Mouse (Mus musculus): Measurements from ENCODE around the gene Hspb7.

The Hspb7 gene

DNA sequence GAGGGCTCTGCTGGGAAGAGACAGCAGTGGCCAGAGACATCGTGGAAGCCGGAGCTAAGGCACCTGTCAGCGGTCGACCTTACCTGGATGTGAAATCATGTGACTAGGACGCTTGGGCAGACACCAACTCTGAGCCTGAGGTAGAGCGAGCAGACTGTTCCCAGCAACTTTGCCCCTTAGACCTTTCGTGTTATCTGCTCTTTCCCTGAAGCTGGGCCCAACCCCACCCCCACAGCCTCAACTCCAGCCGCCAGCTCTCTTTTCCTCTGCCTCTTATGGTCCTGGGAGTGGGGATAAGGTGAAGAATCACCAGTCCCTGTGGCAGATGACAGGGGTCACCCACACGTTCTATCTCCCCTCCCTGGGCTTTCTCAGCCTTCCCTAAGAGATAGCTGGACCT, 307 bp downstream of the Hspb7 start:
- no peak for DNase-seq

DNA sequence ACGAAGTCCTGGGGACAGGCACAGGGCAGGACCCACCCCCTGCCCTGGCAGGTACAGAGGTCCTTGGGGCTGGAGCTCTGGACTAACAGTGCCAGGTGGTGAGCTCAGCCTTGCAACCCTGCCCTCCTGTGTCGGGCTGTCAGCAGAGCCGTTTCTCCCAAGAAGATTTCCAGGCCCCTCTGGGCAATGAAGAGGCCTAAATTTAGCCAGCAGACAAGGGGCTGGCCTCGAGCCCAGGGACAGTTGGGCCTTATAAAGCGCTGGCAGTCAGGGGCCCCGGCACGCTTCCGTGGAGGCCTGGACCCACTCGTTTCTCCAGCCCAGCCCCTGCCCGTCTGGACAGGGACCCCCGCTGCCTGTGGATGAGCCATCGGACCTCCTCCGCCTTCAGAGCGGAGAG, 844 bp downstream of the Hspb7 start:
- DNase-seq, result no peak

DNA sequence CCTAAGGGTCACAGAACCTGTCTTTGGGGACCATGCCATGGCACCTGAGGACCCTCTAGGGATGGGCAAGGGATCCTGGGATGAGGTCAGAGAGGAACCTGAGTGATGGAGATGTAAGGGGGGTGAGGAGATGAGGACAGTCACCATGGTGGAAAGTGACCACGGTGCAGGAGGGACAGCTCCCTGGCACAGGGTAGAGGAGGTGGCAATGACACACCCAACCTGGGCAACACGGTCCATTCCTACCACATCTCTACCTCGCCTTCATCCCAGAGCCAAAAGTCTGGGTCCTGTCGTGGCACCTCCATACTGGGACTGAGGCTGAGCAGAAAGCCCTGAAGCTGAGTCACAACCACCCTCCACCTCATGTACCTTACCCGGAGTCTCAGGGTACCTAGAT, 2.3 kb downstream of the Hspb7 start:
- DNase-seq, result no peak

DNA sequence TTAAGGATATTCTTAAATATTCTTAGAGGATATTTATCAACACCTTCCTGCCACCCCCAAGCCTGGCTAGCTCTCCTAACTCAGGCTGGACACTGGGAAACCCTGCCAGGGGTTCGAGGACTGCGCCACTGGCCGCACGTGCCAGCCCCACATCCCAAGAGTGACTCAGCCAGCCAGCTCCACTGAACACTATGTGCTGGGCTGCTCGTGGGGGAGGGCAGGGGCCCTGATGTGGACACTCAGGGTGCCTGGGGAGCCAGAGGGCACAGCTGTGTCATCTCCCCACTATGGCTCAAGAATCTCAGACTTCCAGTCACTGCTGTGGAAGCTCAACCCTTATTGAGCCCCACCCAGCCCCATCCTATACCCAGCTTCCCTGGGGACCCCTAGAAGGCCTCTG, 2.7 kb downstream of the Hspb7 start:
- no peak for DNase-seq

DNA sequence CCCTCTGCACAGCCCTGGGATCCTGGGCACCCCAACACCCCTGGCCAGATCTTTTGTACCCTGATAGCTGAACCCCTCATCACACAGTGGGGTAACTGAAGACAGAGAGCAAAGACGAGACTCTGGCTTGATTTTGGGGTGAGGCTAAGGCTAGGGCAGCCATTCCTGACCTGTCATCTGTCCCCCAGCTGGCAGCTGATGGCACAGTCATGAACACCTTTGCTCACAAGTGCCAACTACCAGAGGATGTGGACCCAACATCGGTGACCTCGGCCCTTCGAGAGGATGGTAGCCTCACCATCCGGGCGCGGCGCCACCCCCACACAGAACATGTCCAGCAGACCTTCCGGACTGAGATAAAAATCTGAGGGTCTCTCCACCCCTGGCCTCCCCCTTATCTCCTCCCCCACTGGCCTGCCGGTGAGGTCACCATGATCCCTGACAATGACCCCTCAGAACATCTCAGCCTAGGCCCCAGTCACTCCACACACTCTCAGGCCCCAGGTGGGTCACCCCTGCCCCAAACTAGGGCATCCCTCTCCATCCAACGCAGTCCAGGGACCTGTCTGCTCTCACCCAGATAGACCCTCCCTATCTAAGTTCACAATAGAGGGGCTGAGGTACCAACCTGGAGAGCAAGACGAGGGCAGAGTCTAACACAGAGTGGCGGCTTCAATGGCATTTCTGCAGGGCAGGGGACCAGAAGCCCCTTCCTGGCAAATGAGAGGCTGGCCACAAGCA, 3.3 kb downstream of the Hspb7 start:
- DNase-seq, result no peak

DNA sequence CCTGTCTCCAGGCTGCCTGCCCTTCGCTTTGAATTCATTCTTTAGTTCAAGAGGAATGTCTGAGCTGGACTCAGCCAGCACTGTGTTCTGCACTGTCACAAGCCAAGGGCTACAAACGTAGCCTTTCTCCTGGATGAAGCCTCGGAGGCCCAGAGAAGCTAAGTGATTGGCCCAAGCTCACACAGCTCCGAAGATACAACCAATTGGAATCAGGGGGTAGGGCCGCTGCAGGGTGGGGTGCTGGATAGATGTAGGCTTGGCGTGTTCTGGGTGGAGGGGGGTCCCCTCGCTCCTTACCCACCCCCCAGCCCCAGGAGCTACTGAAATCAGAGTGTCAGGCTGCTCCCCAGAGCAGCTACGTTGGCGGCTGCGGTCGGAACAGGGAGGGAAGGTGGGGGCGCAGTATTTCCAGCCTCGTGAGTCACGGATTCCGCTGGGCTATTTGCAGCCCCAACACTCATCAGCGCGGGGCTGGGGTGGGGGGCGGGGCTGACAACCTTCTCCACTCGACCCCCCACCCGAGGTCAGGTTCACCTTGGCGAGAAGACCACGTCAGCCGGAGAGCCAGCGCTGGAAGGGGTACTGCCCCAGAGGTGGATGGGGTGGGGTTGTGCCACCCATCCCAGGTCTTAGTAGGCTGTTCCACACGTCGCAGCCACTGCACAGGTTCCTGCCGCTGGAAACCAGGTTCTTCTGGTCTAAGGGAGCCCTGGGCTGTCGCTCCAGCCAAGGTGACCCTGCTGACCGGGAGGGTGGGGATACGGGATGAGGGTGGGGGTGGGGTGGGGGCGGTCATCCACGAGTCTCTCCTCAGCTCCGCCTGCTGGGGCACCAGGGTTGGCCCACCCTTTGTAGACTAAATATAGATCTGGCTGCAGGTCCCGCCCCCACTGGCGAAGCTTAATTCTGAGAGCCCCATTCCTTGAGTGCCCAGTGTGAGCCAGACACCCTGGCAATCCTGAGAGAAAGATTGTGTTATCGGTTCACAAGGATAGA, 5.2 kb downstream of the Hspb7 start:
- DNase-seq, result peak; percentile 53

DNA sequence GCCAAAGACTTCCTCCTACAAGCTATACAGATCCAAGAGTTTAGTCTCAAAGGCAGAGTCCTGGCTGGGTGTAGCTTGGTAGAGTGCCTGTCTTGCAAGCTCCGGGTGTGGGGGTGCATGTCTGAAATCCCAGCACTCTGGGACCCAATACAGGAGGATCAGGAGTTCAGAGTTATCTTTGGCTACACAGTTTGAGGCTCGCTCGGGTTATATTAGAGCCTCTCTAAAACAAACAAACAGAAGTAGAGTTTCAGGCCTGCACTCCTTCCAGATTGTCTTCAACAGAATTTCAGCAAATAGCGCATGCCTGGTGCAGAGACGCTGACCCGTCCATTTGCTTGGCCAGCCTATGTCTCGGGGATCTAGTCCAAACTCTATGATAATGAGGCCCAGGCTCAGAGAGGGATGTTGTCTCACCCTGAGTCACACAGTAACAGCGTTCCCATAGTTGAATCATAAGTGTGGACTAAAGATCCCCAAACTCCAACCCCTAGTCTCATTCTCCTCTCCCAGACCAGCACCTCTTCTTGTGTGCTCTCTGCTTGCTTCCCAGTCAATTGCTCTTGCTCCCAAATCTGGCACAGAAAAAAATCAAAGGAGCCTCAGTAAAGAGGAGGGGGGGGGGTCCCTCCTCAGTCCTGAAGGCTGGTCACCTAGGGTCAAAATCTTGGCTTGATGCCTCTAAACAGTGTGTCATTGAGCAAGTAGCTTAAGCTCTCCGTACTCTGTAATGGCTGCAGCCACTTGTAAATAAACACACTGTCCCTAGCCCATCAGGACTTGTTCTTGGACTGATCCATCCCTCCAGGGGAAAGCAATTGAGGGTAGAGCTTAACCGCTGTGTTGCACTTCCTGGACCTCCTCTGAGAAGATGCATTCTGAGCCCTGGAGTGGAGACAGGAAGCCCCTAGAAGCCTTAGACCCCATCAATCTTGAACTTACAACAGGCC, 6.5 kb downstream of the Hspb7 start:
- DNase-seq, result no peak

DNA sequence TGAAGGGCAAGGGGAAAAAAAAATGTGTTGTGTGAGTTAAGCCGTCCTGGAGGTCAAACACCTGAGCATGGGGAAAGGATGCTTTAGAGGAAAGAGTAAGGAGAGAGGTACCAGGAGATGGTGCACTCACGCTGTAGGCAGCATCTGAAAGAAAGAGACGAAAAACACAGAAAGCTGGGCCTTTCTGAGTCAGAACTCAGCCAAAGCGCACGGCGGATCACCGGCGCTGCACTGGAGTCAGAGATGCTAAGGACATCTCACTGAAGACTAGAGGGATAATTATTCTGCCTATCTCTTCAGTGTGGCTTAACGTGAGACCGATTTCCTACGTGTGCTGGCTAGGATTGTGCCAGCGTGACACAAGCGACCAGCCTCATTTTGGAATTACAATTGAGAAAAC, 7.3 kb downstream of the Hspb7 start:
- DNase-seq, result no peak

DNA sequence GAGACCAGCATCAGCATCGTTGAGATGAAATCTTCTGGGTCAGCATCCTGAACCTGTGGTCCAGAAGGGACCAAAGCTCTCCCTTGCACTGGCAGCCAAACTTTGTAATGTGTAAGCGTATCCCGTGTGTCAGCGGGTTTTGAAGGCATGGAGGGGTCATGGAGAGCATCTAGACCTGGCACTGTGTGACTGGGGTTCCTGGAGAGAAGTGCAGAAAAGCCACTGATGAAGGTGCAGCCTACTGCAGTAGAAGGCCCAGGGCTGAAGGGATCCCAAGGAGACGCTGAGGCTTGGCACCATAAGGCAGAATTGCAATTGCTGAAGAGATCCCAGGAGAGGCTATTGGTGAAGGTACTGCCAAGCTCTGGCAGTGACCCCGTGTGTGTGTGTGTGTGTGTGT, 8.8 kb downstream of the Hspb7 start:
- no peak for DNase-seq

DNA sequence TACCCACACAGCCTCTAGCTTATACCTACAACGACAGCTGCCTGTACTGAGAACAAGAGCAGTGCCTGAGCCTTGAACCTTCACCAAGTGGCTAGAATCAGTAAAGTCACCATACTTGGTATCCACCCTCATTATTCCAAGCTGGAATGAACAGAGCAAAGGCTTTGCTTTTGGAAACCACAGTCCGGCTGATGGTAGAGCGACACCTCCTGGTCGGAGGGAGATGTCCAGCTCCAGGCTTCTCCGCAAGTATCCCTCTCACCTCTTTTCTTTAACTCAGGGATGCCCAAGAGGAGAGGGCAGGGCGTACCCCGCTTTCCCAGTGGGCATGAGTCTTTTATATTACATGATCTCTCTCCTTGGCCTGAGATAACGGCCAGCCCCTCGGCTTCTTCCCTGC, 9.3 kb downstream of the Hspb7 start:
- peak; percentile 47 for DNase-seq

DNA sequence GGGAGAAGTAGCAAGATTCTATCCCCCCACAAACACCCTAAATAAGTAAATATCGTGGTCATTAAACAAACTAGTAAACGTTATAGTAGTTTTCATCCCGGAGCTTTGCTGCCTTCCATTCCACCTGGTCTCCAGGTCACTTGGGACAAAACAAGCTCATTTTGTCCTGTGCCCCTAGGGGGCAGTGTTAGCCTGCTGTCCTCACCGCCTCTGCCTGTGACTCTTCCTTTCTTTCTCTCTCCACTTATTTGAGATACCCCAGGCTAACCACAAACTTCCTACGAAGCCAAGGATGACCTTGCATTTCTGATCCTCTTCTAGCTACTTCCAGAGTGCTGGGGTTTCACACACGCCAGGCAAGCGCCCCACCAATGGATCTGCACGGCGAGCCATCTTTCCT, 10.4 kb downstream of the Hspb7 start:
- DNase-seq, result peak; percentile 75

DNA sequence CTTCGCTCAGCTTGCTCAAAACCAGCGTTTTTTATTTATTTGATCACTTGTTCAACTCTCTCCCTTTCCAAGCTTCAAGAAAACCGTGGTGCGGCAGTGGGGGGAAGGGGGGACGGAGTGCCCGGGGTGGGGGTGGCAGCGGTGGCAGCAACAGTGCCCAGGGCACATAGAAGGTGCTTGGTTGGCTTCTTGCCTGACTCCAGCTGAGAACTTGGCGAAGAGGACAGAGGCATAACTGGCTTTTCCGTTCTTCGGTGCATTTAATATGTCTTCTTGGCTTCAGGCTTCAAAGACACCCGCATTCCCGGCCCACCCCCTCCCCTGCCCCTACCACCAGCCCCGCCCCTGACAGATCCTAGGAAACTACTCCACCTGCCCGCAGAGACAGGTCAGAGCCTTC, 12.1 kb downstream of the Hspb7 start:
- no peak for DNase-seq

DNA sequence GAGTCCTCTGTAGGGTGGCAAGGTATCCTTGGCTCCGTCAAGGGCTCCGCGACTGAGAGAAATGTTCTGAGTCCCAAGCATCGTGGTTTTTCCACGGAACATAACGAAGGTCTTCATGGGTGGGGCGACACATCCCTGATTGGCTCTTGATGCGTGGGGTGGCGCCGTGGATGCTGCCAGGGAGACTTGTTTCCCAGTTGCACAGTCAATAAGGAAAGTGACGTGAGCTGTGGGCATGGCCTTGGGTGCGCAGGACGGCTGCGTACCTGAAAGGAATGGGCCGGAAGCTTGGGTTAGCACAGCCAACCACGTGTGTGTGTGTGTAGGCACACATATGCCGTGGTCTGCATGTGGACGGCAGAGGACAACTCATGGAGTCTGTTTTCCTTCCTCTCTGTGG, 12.6 kb downstream of the Hspb7 start:
- no peak for DNase-seq

DNA sequence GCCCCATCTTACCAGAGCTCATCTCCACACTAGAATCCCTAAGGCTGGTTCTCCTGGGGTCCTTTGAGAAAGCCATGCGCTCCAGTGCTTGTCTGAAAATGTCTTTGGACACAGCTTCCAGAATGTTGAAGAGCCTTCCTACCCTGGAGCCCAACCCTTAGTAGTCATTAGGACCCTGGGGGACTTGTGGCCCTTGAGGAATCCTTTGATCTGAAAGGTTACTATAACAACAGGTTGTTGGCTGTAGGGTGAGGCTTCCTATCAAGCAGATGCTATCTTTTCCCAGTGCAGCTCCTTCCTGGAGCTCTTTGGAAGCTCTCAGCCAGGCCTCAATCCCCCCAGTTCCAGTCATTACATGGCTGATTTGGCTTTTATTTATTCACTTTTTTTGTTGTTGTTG, 15.4 kb downstream of the Hspb7 start, which contains the start of gene Srarp:
TSS of gene Srarp (minus strand) at position 132 of the 400 bp plus-strand sequence.
- DNase-seq, result no peak

DNA sequence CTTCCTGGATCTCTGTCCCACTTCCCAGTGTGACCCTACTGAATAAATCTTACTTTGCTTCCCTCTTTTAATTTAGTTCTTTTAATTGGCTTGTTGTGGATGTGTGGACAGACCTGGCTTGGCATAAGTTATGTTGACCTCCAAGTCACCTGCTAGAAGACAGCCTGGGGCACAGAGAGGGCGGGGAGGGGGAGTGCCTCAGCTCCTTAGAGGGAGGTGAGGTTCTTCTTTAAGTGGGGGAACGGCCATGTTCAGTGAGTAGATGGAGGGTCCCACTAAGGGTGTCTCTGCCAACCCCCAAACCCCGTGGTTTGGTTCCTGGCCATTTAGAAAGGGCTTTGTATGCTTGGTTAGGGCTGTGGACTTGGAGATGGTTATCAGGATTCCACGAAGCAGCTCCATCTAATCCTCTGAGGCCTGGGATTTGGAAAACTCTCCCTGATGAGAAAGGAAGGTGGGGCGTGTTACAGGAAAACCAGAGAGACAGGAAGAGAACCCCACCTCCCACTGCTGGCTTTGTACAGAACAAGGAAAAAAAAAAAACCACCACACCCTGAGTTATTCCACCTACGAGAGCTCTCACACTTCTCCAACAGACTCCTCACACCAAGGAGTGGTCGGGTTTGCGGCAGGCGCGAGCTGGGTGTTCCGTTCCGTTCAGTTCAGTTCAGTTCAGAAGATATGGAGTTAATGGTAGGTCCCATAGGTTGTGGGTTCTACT, 18.7 kb downstream of the Hspb7 start:
- DNase-seq, result no peak

DNA sequence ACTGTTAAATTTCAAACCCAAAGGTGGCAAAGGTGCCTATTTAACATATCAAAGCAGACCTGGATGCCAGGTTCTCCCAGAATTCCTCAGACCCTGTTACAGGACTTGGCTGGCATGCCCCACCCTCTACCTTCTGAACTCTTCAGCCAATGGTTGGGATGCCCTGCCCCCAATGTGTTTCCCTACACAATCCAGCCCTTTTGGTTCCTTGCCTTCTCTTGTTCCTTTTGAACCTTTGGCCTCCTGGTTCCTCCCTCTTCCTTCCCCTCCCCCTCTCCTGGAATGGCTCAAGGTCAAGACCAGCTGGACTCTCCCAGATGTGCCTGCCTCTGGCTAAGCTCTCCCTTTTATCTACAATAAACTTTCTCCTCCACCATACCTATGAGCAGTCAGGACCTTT, 20.3 kb downstream of the Hspb7 start:
- no peak for DNase-seq

DNA sequence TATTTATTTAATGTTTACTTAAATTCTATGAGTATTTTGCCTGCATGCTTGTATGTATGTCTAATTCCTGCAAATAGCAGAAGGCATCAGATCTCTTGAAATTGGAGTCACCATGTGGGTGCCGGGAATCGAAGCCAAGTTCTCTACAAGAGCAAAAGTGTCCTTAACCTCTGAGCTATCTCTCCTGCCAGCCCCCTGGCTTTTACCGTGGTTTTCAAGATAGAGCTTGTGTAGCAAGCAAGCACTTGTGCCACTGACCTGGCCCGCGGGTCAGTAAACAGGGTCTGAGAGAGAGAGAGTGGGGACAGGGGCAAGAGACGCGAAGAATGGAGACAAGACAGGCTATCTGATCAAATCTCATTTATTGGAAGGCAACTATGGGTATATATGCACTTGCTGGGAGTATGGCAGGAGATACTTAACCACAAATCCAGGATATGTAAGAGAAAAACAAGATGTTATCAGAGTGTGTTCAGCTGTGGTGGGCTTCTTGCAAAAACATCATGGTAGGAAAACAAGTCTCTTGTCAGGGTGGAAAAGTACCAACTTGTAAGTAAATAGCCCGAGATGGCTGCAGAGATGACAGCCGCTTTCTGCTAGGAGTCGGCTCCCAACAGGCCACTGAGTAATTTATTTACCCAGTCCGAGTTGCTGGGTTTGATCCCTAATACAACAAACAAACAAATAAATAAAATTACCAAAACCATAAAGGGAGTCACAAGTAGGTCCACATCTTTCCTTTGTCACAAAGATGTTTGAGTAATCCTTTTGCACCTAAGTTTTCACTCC, 23.3 kb downstream of the Hspb7 start:
- DNase-seq, result no peak

DNA sequence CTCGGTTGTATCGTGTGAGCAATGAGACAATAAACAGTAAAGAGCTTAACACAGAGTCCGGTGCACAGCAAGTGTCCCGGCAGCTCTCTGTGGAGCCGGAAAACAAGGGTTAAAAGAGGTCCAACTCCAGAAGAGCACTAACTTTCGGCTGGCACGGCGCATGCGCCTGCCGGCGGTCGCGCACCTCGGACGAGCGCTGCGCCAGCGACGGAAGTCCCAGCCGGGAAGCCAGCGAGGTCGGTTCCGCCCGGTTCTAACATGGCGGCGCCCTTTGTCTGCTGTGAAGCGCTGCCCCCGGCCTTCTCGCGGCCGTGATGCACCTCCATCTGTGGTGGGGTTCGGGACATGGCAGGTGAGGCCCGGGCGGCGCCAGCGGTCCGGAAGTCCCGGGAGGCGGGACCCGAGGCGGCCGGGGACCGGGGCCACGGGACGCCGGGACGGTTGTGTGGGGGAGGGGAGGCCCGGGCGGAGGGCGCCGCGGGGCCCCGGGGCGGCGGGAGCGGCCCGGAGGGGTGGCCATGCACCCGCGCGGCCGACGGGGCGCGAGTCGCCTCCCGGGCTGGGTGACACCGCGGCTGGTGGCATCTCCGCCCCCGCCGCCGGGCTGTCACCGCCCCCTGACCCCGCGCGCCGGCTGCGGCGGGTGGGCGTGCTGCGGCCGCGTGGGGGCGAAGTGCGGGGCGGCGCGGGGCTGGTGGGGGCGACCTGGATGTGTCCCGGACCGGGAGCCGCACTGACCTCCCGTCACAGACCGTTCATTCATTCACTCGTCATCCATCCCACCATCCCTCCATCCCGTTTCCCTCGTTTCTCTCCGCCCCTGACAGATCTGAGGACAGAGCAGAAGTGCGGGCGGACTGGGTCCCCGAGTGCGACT, 24.1 kb downstream of the Hspb7 start, which contains the start of gene Zbtb17:
TSS of gene Zbtb17 (plus strand) at position 204 of the 877 bp plus-strand sequence.
- peak; percentile 95 for DNase-seq

DNA sequence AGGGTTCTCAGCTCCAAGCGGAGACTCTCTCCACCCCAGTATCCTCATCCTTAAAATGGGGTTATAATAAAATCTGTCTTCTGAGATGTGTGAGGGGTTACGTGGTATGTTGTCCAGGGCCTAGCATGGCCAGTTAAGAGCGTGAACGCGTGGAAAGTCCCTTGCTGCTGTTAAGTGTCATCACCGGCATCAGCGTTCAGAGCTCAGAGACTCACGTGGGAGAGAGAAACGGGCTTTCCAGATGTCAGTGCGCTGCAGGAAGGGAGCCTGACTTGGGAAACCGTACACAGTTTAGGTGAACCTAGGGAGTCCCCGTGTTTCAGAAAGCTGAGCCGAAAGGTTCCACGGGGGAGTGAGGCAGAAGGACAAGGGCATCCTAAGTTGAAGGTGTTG, 24.7 kb downstream of the Hspb7 start:
- peak; percentile 25 for DNase-seq

DNA sequence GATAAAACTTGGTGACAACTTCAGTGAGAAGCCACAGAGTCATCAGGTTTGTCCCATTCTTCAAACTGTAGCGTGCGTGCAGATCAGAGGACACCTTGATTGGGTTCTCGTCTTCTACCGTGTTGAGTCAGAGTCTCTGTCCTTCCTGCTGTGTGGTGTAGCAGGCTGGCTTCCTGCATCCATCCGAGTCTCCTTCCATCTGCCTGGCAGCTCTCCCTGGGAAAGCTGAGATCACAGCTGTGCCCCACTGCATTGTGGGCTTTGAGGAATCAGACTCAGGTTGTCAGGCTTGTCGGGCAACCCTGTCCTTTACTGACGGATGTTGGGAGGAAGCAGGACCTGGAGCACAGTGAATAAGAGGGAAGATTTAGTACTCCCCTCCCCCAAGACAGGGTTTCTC, 25.6 kb downstream of the Hspb7 start:
- no peak for DNase-seq

Data from embryo, embryonic 11 days (tissue).